Mouse (Mus musculus): ENCODE measurements around the gene Lypla2.

DNA sequence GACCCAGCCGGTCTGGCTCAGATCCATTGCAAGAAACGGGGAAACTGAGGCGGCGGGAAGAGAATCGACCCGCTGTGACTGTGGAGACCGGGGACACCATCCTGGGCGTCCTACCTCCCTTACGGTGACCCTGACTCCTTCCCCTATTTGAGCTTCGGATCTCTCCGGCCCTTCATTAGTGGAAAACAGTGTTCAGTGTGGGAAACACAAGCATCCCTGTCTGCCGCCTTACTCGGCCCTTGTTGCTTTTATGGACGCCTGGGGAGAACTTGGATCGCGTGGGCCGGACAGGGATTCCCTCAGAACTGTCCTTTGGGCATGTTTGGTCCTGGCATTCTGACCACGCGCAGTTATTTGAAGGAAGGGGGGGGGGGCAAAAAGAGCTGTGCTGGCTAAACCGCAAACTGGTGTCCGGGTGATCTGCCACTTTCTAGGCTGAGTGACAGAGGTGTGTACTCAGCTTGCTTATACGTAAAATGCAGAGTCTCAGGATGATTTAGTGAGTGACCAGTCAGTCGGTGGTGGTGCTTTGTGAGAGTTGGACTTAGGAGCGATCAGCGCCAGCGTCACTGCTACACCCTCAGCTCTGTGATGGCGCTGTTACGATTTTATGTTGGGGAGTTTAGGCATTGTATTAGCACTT lies 25.6 kb downstream of the Lypla2 start:
- no peak for TF ChIP-seq CTCF (IDR thresholded peaks at IDR 0.05; ENCODE audit: borderline replicate concordance, extremely low read depth, insufficient read depth, insufficient read length)
- no peak for TF ChIP-seq POLR2A (IDR thresholded peaks at IDR 0.05; ENCODE audit: borderline replicate concordance, extremely low read depth, insufficient read depth, insufficient read length, poor library complexity, severe bottlenecking)

All from brain, embryonic 14.5 days (tissue).